Mouse (Mus musculus) retina, postnatal 1 day (tissue): ENCODE measurements around the gene Unc13d.
"Not testable (repeated sequence)": the region's sequence is repeated elsewhere in the genome, so short reads cannot be mapped to it uniquely, and the experiment has no call there.

Experiments used
- DNase-seq: peaks from one replicate; pipeline ENCODE4 v3.0.0-alpha.2; 2012

Gene Unc13d

GRCm38 (mm10) chr11:116100385-116100784 lies 22.6 kb upstream of the Unc13d start:
- DNase-seq: no peak

- no peak for DNase-seq
Observed at GRCm38 (mm10) chr11:116099462-116099861, 21.7 kb upstream of the Unc13d start.

GRCm38 (mm10) chr11:116098711-116099460 lies 21.1 kb upstream of the Unc13d start:
- no peak for DNase-seq

GRCm38 (mm10) chr11:116096213-116097108 lies 18.7 kb upstream of the Unc13d start:
- peak; percentile 50 for DNase-seq

GRCm38 (mm10) chr11:116095573-116095972 lies 17.8 kb upstream of the Unc13d start:
- no peak for DNase-seq

GRCm38 (mm10) chr11:116093771-116094565 lies 16.2 kb upstream of the Unc13d start:
- no peak for DNase-seq

- DNase-seq: not testable (repeated sequence)
Observed at GRCm38 (mm10) chr11:116092959-116093358, 15.2 kb upstream of the Unc13d start.

GRCm38 (mm10) chr11:116091591-116091990 lies 13.8 kb upstream of the Unc13d start:
- no peak for DNase-seq

GRCm38 (mm10) chr11:116089545-116089944 lies 11.8 kb upstream of the Unc13d start:
- no peak for DNase-seq

- no peak for DNase-seq
Observed at GRCm38 (mm10) chr11:116088741-116089394, 11.1 kb upstream of the Unc13d start.

GRCm38 (mm10) chr11:116088188-116088587 lies 10.4 kb upstream of the Unc13d start:
- DNase-seq: no peak

- peak; percentile 90 for DNase-seq
Observed at GRCm38 (mm10) chr11:116087194-116088130, 9.7 kb upstream of the Unc13d start.

GRCm38 (mm10) chr11:116086258-116087193 lies 8.8 kb upstream of the Unc13d start, which contains the start of gene Wbp2:
Gene Wbp2 (minus strand): TSS chr11:116086995.
- DNase-seq: peak; percentile 100

GRCm38 (mm10) chr11:116084166-116084565 lies 6.4 kb upstream of the Unc13d start:
- no peak for DNase-seq

- DNase-seq: no peak
Observed at GRCm38 (mm10) chr11:116083096-116083672, 5.4 kb upstream of the Unc13d start.

GRCm38 (mm10) chr11:116081081-116081480 lies 3.3 kb upstream of the Unc13d start:
- no peak for DNase-seq

- no peak for DNase-seq
Observed at GRCm38 (mm10) chr11:116079511-116079910, 1.8 kb upstream of the Unc13d start.

GRCm38 (mm10) chr11:116078676-116079320 lies 1.0 kb upstream of the Unc13d start:
- no peak for DNase-seq

- DNase-seq: peak; percentile 55
Observed at GRCm38 (mm10) chr11:116078221-116078620, 460 bp upstream of the Unc13d start.
